Comparison of ENCODE assay signal across 8 mouse cellular contexts in genomic region chr7:97788190-97788668, GRCm38 (mm10). TPM values are rescaled to one million over a fixed set of nuclear protein-coding genes. Genes with fewer than 3 reads are reported as not detected.
DNase-seq lines count a peak whose midpoint lies in the region; ATAC-seq lines count a peak whose summit lies in the region.

TSS of gene Pak1 (plus strand) at chr7:97788541.

- under 1% methylated on average over 44 of the region's 46 CpGs for WGBS in embryonic facial prominence, embryonic 12.5 days
- under 1% methylated on average over 39 of the region's 46 CpGs for WGBS in limb, embryonic 13.5 days
- under 1% methylated on average over 40 of the region's 46 CpGs for WGBS in midbrain, embryonic 15.5 days

- 0 out of 2 replicates have a peak, but pooled peaks cover 7% of the 10 kb centered on the region for H3K4me1 ChIP-seq in embryonic facial prominence, embryonic 12.5 days
- H3K4me1 ChIP-seq in limb, embryonic 13.5 days, result peaks cover 8% of the 10 kb centered on the region; the same call in 1 of the 2 replicates
- H3K4me1 ChIP-seq in midbrain, embryonic 15.5 days, result peaks cover 19% of the 10 kb centered on the region

- peak; percentile 93 for DNase-seq in heart, adult 11 months
- no peak for DNase-seq in heart, postnatal 25 days (ENCODE audit: low spot score)
- DNase-seq in heart, adult 8-10 months (ENCODE audit: low spot score), result peak; percentile 16
- peak; percentile 87 for DNase-seq in kidney, adult 9 months
- DNase-seq in spleen, postnatal 10 days (ENCODE audit: low spot score in 2 of 2), result peak; percentile 38 to 63

- peak; percentile 91 for ATAC-seq in embryonic facial prominence, embryonic 12.5 days (ENCODE audit: insufficient number of reproducible peaks, insufficient read depth, low FRiP score, low TSS enrichment)
- ATAC-seq in limb, embryonic 13.5 days (ENCODE audit: low FRiP score, low read depth), result peak; percentile 93
- peak; percentile 93 for ATAC-seq in midbrain, embryonic 15.5 days (replicated peaks)

- H3K27ac ChIP-seq in embryonic facial prominence, embryonic 12.5 days, result 0 out of 2 replicates have a peak within 1 kb of the TSS, but pooled peaks have one; percentile 17
- H3K27ac ChIP-seq in limb, embryonic 13.5 days, result no peak within 1 kb of the TSS; the same call in 1 of the 2 replicates
- peak within 1 kb of the TSS; percentile 88 for H3K27ac ChIP-seq in midbrain, embryonic 15.5 days

- H3K9me3 ChIP-seq in embryonic facial prominence, embryonic 12.5 days, result no peaks in the 10 kb centered on the region
- H3K9me3 ChIP-seq in limb, embryonic 13.5 days, result no peaks in the 10 kb centered on the region
- no peaks in the 10 kb centered on the region for H3K9me3 ChIP-seq in midbrain, embryonic 15.5 days

- H3K36me3 ChIP-seq in embryonic facial prominence, embryonic 12.5 days, result no peaks in the 10 kb centered on the region
- no peaks in the 10 kb centered on the region for H3K36me3 ChIP-seq in limb, embryonic 13.5 days
- H3K36me3 ChIP-seq in midbrain, embryonic 15.5 days (replicated peaks), result no peaks in the 10 kb centered on the region

- peaks cover 6% of the 10 kb centered on the region; the same call in 1 of the 2 replicates for H3K27me3 ChIP-seq in embryonic facial prominence, embryonic 12.5 days
- H3K27me3 ChIP-seq in limb, embryonic 13.5 days, result peaks cover 20% of the 10 kb centered on the region
- H3K27me3 ChIP-seq in midbrain, embryonic 15.5 days (replicated peaks), result no peaks in the 10 kb centered on the region

- H3K4me2 ChIP-seq in embryonic facial prominence, embryonic 12.5 days (replicated peaks), result peak within 1 kb of the TSS; percentile 93
- H3K4me2 ChIP-seq in limb, embryonic 13.5 days (replicated peaks), result peak within 1 kb of the TSS; percentile 91
- peak within 1 kb of the TSS; percentile 85 for H3K4me2 ChIP-seq in midbrain, embryonic 15.5 days

- intact Hi-C loops in heart, postnatal 25 days (cut with DNase I), result loop anchor here (5.0 kb wide), 1 partner anchor 51 kb away; the partner anchor contains the start of gene Aqp11

- H3K4me3 ChIP-seq in embryonic facial prominence, embryonic 12.5 days, result peak within 1 kb of the TSS; percentile 83
- peak within 1 kb of the TSS; percentile 86 for H3K4me3 ChIP-seq in limb, embryonic 13.5 days
- peak within 1 kb of the TSS; percentile 78 for H3K4me3 ChIP-seq in midbrain, embryonic 15.5 days

- peak within 1 kb of the TSS; percentile 76 for H3K9ac ChIP-seq in embryonic facial prominence, embryonic 12.5 days
- H3K9ac ChIP-seq in limb, embryonic 13.5 days, result peak within 1 kb of the TSS; percentile 86
- peak within 1 kb of the TSS; percentile 85 for H3K9ac ChIP-seq in midbrain, embryonic 15.5 days

RNA-seq across cellular contexts. Expression of gene Pak1, which starts in this region (rescaled TPM):
- 1 to 10 TPM; 1.2 to 1.3 TPM for total RNA-seq in heart, postnatal 25 days (2021)
- 36.9 and 38.1 TPM in 2 replicates for polyA plus RNA-seq in embryonic facial prominence, embryonic 12.5 days (2016; fragmentation: Nextera tagmentation; extraction: Ambion mirVana)
- total RNA-seq in heart, adult 8-10 months (2022), result 1 to 10 TPM in 3 of 4 experiments, under 1 TPM in 1; 0.63 to 1.3 (median 1.1) TPM
- 22.5 and 22.8 TPM in 2 replicates for polyA plus RNA-seq in limb, embryonic 13.5 days (2015; fragmentation: Nextera tagmentation; extraction: Ambion mirVana)
- polyA plus RNA-seq in midbrain, embryonic 15.5 days (2015; fragmentation: Nextera tagmentation; extraction: Ambion mirVana), result 147 and 156 TPM in 2 replicates
